Mouse (Mus musculus) adrenal gland, postnatal 36 days (tissue): ENCODE results near the gene Gpnmb. TPM values are rescaled to one million over a fixed set of nuclear protein-coding genes. Genes with fewer than 3 reads are reported as not detected.

Experiments used
- DNase-seq, 2 experiments: peaks; one replicate each; pipeline ENCODE4 v3.0.0; 2021; ENCODE audit warnings: mixed read lengths in 1 of 2
- total RNA-seq, 2 experiments: library from RNA; stranded (reverse); gene quantifications; 2 replicates each; pipeline ENCODE4 v1.2.3; 2021

Gpnmb gene
- total RNA-seq, 2 experiments from 2014 or later, result 0.40 to 7.8 TPM

- no peak for DNase-seq
Observed at GRCm38 (mm10) chr6:49031230-49031629, 5.1 kb upstream of the Gpnmb start.

DNA sequence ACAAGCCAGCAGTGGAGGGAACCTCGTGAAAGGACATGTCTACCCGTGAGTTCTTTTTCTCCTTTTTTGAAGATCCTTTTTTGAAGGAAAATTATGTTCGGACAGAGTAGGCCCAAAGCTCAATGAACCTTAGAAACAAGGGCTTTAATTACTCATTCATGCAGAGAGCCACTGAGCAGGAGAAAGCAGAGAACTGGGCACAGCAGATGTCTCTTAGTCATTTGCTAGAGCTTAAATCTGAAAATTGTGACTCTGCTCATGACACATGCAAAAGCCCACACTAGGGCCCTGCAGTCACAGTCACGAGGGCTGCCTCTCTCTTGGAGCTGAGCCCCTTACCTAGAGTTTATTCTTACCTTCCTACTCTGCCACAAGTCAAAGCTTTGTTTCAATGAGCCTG is 3.6 kb upstream of the Gpnmb start:
- DNase-seq, result no peak

- DNase-seq, result no peak
Observed at GRCm38 (mm10) chr6:49037268-49037662, 919 bp downstream of the Gpnmb start.

DNA sequence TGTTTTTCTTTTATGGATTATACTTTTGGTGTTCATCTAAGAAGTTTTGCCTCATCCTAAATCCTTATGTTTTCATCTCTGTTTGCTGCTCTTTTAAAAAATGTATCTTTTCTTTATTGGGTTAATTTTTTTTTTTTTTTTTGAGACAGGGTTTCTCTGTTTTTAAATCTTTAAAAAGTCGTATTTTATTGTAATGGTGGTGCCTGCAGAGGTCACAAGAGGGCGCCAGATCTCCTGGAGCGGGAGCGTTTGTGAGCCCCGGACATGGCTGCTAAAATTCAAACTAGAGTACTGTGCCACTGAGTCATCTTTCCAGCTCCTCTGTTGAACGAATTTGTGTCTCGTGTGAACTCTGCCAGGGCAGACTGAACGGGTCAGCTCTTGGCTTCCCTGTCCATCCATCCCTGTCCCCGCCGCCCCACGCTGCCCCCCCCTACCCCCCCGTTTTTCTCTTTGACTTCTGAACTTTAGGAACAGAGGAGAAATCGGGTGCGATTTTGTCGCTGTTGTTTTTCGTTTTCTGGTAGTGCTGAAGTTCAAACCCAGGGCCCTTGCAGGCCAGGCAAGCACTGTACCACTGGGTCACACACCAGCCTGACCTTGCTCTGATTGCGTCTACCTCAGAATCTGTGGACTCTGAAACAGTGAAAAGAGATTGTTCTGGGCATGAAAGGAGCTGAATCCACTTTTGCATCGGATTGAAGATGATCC is 3.3 kb downstream of the Gpnmb start:
- peak; percentile 70 to 79 for DNase-seq

GRCm38 (mm10) chr6:49046502-49046901 is 10.2 kb downstream of the Gpnmb start:
- DNase-seq, result no peak

DNA sequence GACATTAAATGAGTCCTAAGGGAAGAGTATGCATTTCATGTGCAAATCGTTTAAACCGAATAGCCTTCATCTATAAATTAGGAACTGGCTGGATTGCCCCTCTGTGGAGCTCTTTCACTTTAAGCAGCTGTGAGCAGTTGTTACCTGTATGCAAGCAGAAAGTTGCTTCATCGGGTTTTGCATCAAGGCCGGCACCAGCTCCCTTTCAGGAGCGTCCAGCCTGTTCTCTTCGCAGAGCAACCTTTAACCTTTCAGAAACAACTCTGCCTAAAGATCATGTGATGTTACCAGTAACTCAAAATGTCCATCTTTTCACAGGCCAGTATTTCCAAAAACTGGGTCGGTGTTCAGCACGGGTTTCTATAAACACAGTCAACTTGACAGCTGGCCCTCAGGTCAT is 10.6 kb downstream of the Gpnmb start:
- DNase-seq, result no peak

DNA sequence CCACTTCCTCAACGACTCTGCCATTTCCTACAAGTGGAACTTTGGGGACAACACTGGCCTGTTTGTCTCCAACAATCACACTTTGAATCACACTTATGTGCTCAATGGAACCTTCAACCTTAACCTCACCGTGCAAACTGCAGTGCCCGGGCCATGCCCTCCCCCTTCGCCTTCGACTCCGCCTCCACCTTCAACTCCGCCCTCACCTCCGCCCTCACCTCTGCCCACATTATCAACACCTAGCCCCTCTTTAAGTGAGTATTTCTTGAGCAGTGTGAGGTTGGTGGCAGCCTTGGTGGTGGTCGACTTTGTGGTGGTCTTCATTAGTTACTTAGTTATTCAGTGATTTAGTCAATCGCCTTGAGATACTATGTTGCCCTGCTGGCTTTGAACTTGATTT is 11.5 kb downstream of the Gpnmb start:
- no peak for DNase-seq

DNA sequence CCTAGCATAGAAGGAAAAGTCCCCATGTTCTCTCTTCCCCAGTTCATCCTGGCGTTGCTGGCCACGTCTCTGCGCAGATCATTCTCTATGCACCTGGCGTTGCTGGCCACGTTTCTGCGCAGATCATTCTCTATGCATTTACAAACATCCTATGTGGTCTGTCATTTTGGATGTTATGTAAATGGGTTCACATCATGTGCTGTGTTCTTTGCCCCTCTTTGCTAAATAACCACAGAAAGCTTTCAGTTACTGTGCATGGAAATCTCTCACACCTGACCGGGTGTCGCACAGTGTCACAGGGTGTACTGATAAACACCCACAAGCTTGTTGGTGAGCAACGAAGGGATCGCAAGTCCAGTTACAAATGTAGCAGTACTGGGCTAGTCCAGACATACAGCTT is 12.0 kb downstream of the Gpnmb start:
- no peak for DNase-seq

DNA sequence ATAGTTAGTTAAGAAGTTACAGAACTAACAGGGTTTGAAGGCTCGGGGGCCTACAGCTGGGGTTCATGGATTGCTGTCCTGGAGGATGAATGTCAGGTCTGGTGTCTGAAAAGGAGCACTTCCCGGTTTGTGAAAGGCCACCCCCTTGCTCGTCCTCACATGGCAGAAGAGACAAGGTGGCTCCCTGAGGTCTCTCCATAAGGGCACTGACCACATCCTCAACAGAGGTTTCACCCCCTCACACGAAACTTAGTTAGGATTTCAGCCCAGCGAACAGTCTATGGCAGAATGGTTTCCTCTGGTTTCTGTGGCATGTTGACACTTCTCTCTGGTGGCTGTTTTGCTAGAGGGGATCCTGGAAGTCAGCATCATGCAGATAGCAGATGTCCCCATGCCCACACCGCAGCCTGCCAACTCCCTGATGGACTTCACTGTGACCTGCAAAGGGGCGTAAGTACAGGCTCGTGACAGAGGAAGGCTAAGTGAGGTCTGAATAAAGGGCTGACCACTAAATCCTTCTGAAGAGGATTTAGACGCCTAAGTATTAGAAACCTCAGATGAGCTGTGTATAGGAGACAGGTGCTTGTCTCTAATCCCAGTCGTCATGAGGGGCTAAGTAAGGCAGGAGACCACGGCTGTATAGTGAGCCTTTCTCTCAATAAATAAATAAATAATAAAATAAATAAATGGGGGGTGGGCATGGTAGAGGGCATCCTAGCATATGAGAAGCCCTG is 14.5 kb downstream of the Gpnmb start:
- no peak for DNase-seq

GRCm38 (mm10) chr6:49052191-49052590 is 15.8 kb downstream of the Gpnmb start:
- DNase-seq, result no peak

- no peak for DNase-seq
Observed at GRCm38 (mm10) chr6:49055256-49055733, 18.9 kb downstream of the Gpnmb start.

DNA sequence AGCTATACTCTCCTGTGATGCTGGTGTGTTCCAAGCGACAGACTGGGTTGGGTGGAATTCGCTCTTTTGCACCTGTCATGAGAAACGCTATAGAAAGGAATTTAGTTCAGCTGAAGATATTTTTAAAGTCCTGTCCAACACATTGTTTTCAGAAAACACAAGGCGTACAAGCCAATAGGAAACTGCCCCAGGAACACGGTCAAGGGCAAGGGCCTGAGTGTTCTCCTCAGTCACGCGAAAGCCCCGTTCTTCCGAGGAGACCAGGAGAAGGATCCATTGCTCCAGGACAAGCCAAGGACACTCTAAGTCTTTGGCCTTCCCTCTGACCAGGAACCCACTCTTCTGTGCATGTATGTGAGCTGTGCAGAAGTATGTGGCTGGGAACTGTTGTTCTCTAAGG is 19.7 kb downstream of the Gpnmb start:
- DNase-seq, result no peak

DNA sequence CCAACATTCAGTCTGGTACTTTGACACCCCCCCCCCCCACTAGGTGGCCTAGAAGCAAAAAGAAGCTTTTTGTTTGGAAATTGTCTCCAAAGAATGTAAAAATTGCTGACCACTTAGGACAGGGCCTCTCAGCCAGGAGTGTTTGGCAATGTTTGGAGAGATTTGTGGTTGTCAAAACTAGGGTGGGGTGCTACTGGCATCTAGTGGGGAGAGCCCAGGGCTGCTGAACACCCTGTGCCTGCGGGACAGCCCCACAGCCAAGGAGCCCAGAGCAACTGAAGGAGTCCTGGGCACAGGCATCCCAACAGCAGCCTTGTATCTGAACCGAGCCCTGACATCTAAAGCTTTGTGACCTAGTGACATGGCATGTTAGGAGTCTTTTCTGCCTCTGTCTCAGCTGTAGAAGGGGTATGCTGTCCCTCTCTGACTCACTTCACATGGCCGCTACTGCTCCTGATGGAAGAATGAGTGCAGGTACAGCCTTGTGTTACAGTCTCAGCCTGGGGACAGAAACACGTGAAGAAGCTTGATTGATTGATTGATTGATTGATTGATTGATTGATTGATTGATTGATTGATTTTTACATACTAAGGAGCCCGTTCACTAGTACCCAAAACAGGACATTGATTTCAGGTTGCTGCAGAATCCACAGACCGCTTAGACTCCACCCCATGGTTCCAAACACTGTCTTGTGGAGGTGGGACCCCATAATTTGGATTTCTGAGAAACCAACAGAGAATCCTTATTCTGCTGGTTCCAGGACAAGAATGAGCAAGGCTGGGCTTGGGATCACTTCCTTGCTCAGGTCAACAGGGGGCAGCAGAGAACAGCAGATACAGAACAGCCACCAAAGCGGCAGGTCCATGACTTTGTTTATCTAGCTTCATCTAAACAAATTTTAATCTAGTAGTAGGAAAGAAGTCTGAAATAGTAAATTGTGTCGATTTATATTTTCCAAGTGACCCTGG is 21.0 kb downstream of the Gpnmb start:
- DNase-seq, result peak; percentile 69 to 81

DNA sequence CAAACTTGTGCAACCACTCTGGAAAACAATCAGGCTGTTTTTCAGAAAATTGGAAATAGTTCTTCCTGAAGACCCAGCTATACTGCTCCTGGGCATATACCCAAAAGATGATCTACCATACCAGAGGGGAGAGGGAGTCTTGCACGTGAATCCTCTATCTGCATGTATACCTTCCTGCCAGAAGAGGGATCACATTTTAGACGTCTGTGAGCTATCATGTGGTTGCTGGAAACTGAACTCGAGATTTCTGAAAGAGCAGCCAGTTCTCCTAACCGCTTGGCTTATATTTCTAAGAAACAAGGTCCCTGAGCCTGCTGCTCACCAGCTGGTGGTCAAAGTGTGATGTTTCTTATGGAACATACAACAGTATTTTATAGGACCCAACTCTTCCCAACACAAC is 32.0 kb downstream of the Gpnmb start:
- DNase-seq, result no peak

DNA sequence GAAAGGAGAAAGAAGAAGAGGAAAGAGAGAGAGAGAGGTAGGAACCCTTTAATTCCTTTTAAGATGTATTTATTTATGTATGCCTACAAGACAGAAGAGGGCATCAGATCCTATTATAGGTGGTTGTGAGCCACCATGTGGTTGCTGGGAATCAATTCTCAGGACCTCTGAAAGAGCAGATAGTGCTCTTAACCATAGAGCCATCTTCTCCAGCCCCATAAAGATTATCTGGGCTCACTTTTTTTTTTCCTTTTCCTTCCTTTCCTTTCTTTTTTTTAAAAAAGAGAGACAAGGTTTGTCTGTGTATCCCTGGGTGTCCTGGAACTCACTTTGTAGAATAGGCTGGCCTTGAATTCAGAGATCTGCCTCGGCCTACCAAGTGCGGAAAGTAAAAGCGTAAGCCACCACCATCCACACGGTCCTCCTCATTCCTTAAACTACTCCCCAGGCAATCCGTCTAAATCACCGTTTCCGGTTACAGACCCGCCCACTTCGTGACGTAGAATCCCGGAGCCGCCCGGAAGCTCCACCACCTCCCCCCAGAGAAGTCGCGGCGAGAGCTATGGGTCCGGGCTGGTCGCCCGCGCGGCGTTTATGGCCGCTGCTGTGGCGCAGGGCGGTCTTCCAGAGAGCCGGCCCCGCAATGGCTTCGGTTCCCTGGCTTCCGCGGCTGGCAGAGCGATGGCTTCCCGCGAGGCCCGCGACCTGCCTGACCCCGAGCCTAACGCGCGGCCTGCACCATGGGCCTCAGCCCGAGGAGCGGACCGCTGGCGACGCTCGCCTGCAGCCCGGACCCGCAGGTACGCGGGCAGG is 37.2 kb downstream of the Gpnmb start, which contains the start of gene Malsu1:
Gene Malsu1, plus strand, starts transcription at position 492 of the 813 bp plus-strand sequence.
- DNase-seq, result peak; percentile 96 to 97

DNA sequence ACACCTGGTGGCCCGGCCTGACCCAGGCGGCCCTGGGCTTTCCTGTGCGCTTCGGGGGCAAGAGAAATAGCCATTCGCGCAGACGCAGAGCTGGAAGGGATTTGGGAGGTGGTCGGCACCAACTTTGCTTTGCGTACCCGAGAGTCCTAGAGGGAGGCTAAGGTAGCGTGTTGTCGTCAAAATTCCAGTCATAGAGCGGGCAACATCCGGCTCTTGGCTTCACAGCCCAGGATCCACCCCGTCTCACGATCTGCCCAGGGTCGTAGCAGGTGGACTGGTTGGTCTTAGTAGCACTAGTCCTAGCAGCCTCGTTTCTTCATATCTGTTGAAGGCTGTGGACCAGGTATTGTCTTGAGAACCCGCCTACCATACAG is 37.8 kb downstream of the Gpnmb start:
- peak in 1 of 2 experiments; percentile 9 for DNase-seq

DNA sequence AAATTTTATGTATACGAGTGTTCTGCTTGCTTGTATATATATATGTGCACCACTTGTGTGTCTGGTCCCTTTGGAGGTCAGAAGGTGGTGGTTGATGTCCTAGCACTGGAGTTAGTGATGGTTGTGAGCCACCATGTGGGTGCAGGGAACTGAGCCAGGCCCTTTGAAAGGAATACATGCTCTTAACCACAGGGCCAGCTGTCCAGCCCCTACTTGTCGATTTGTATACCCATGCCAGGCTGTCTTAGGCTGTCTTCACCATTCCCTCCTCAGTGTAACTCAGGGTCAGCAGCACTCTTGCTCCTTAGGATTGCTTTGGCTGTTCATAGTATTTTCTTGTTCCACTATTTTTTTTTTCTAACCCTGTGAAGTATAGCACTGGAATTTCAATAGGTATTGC is 41.5 kb downstream of the Gpnmb start:
- DNase-seq, result no peak

DNA sequence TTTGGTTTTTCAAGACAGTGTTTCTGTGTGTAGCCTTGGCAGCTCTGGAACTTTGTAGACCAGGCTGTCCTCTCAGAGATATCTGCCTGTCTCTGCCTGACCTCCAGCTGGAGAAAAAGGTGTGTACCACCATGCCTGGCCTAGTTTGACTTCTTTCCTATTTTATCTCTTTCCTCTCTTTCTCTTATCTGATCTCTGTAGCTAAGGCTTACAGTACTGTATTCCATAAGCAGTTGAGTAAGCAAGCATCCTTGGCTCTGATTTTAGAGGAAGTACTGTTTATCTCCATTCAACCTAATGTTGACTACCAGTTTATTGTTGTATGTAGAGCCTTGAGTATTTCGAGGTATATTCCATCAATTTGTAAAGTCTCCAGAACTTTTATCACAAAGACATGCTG is 43.0 kb downstream of the Gpnmb start:
- DNase-seq, result no peak

DNA sequence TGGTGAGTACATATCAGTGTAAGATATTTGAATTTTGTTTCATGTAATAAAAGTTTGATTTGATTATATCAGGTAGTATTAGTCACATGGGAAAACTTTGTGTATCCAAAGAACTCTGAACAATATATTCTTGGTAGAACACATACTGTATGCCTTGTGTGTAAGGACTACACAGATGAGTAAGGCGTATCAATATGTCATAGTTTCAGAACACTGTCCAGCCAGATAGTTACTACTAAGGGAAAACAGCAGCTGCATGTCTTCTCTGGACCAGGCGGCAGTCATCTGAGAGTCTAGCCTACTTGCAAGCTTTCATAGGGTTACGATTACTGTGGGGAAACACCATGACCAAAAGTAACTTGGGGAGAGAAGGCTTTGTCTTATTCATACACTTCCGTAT is 46.7 kb downstream of the Gpnmb start:
- no peak for DNase-seq

DNA sequence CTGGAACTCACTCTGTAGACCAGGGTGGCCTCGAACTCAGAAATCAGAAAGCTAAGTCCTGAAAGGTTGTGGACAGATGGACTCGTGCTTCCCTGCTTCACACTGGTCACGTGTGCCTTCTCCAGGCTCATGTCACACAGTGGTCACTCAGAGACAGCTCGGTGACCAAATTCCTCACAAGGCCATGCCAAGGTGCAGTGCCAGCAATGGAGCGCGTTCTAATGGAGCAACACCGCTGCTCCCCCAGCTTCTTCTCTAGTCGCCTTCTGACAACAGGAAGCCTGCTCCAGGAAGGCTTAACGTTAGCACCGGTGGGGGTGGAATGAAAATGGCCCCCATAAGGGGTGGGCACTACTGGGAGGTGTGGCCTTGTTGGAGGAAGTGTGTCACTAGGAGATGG is 58.6 kb downstream of the Gpnmb start:
- peak; percentile 18 to 51 for DNase-seq

DNA sequence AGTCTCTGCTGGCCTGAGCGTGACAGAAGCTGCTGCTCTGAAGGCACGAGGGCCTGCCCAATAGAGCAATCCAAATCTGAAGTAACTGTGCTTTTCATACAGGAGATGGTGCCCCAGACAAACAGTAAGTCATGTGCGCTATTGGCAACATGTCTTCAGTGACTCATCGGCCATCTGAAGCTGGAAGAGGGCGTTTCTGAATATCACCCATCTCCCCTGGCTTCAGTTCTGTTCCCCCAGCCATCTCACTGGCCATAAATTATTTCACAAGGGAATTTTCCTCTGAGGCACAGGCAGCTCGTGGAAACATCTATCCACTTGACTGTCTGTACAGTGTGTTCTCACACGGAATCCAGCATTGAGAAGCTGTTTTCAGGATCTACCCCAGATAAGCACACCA is 60.1 kb downstream of the Gpnmb start:
- peak; percentile 68 to 70 for DNase-seq
